Mouse (Mus musculus) frontal cortex, adult (tissue): Measurements from ENCODE around the gene 9230110F15Rik.
"Not testable (repeated sequence)": the region's sequence is repeated elsewhere in the genome, so short reads cannot be mapped to it uniquely, and the experiment has no call there.

Experiments used
- ATAC-seq: cut with Nextera tagmentation; 2 replicates; pipeline ENCODE4 v1.9.2; 2017; ENCODE audit warnings: mild to moderate bottlenecking, moderate library complexity, mixed read lengths; ENCODE audit not compliant: low TSS enrichment

The 9230110F15Rik gene

DNA sequence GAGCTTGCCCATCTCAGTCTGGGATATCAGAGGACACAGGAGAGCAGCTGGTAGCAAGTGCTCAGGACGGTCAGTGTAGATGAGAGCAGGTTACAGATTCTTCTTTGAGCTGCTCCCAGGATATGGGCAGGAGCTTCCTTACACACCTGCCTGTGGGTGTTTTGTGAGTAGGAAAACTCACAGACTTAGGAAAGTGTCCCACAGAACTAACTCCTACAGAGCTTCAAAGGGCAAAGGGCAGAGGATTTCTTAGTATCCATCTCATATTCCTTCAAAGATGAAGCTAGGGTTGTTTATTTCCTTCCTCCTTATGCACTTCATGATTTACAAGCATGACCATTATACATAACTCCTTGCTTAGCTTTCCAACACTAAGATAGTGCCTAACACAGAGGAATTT is at the start of gene 9230110F15Rik:
TSS of gene 9230110F15Rik (minus strand) at position 101 of the 400 bp plus-strand sequence.
- ATAC-seq: no peak

DNA sequence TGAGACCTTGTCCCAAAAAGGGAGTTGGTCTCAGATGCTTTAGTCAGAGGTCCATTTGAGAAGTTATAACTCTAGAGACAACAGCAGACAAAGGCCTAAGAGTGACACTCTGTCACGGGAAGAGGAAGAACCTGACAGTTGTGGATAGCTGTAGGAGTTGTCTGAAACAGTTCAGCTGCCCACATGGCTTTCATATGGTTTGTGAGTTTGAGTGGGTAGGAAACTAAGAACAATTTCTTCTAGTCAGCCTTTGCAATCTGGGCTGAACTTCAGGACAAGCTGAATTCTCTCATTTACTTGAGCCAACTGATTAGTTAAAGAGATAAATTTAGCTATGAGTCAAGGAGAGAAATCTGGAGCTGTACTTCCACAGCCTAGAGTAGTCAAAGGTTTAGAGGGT is 49.2 kb upstream of the 9230110F15Rik start:
- peak; percentile 84 for ATAC-seq

DNA sequence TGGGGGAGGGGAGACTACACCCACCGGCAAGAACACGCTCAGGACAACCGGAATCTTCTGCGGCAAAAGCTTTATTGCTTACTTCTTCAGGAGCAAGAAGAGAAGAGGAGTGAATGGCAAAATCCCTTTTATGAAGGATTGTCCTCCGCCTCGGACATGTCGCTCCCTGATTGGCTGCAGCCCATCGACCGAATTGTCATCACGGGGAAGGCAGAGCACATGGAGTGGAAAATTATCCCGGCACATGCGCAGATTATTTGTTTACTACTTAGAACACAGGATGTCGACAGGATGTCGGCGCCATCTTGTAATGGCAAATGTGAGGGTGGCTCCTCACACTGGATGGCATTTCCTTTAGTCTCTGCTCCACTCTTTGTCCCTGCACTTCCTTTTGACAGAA is 26.1 kb downstream of the 9230110F15Rik start:
- not testable (repeated sequence) for ATAC-seq

DNA sequence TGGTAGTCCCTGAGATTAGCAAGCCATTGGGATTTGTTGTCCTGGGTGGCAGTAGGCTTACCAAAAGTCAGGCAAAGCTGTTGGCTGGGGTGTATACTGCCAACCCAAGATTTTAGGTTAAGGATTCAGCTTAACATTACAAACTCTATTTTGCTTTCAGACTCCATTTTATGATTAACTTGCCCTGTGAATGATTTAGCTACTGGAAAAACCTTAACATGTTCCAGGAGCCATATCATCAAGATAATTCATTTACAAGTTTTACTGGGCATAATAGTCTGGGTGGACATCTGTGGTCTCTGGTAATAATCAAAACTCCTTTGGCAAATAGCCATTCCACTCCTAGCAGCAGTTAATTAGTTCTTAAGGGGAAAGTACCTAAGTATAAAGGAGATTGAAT is 45.8 kb downstream of the 9230110F15Rik start:
- ATAC-seq: no peak

DNA sequence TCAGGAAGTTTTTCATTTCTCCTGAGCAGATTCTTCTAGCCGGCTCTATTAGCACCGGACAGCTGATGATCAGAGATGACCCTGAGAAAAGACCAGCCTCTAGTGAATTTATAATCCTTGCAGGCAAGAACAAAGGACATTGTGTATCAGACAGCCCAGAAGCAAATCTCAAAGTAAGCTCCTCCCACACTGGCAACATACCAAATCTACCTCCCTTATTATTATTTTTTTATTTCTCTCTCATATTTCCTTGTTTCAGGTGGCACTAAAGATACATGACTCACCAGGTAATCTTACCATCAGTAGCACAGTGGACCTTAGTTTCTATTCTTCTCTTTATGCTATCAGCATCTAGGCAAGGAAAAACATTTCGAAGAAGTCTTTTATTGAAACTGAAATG is 53.9 kb downstream of the 9230110F15Rik start, which contains the start of the genes Gm27235 and D730048I06Rik:
TSS of gene Gm27235 (minus strand) at position 101 of the 400 bp plus-strand sequence.
TSS of gene D730048I06Rik (minus strand) at position 112 of the 400 bp plus-strand sequence.
- no peak for ATAC-seq
